Mouse (Mus musculus) left cerebral cortex, adult 18-20 months (tissue): ENCODE data around the gene Emilin2. TPM values are rescaled to one million over a fixed set of nuclear protein-coding genes. Genes with fewer than 3 reads are reported as not detected.
"Not testable (repeated sequence)": the region's sequence is repeated elsewhere in the genome, so short reads cannot be mapped to it uniquely, and the experiment has no call there.

ENCODE experiments used
- DNase-seq, 2 experiments: peaks; one replicate each; pipeline ENCODE4 v3.0.0; 2021 to 2022; ENCODE audit warnings: low spot score in 2 of 2, mixed read lengths in 1 of 2
- long read RNA-seq, 2 experiments: library from polyadenylated mRNA; stranded (forward); transcript quantifications; one replicate each; pipeline ENCODE4 v2.0.0; 2021
- total RNA-seq, 2 experiments: library from RNA; stranded (reverse); gene quantifications; 2 replicates each; pipeline ENCODE4 v1.2.3; 2021

Gene Emilin2
- 1 to 10 TPM; 2.7 to 2.8 TPM for total RNA-seq
- long read RNA-seq, experiment 1, partial matches to known transcripts, result 0 of 1 reads
- long read RNA-seq, experiment 1, other reads (novel, unspliced or antisense), result 1 of 1 reads
- long read RNA-seq, experiment 2, partial matches to known transcripts, result 0 of 1 reads
- long read RNA-seq, experiment 2, other reads (novel, unspliced or antisense), result 0 of 1 reads

DNA sequence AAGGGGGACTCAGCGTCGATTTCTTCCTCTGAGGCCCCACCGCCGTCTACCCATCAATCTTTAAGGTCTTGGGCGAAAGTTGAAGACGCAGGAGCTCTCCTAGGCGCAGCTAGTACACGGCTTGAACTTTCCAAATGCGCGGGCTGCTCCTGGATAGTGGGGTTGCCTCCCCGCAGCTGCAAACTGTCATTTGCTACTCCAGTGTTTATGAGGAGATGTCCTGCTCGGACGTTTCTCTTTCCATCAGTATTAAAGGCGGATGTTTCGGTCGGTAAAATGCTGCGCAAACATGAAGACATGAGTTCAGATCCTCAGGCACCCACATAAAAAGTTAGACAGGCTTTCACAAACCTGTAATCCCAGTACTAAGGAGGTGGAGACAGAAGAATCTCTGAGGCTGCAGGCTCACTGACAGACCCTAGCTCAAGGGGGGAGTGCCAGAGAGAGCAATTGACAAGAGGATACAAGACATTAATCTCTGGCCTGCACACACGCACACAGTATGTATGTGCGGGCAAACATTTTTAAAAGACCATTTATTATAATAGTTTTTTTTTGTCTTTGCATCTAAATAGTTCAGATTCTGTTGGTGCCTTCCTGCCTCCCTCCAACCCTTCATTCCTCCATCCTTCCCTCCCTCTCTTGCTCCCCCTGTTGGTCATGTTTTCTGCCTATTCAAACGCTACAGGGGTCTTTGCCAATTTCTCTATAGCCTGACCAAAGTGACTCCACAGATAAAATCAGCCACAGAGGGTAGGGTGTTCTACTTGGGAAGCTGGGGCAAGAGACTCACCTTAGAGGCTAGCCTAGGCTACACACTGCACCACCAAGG is at the start of gene Emilin2:
Gene Emilin2, minus strand, starts transcription at position 639 of the 832 bp plus-strand sequence.
- peak in 1 of 2 experiments; percentile 16 for DNase-seq

DNA sequence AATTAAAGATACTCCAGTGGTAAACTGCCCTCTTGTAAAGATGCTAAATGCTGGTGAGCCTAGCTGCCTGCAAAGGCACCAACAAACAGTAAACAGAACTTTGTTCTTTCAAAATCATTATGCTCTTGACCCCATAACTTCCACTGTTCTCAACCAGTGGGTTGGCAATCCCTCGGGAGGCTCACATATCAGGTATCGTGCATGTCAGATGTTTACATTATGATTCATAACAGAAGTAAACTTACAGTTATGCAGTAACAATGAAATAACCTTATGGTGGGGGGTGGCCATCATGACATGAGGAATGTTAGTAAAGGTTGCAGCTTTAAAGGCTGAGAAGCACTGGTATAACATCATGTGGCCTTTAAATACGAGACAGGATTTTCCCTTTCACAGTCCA is 43.7 kb upstream of the Emilin2 start:
- no peak for DNase-seq

DNA sequence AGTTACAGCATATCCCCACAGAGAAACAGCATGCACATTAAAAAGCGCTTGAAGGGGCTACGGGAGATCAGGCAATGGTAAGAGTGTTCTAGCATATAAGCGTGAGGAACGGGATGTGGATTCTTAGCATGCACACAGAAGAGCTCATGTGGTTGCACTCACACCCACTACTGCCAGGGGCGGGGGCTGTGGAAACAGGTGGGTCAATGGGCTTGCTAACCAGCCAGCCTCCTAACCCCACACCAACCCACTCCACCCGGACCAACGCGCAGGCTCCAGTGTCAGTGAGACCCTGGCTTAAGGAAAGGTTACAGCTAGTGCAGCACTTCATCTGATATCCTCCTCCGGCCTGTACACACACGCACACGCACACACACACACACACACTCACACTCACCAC is 42.4 kb upstream of the Emilin2 start:
- DNase-seq, result no peak

DNA sequence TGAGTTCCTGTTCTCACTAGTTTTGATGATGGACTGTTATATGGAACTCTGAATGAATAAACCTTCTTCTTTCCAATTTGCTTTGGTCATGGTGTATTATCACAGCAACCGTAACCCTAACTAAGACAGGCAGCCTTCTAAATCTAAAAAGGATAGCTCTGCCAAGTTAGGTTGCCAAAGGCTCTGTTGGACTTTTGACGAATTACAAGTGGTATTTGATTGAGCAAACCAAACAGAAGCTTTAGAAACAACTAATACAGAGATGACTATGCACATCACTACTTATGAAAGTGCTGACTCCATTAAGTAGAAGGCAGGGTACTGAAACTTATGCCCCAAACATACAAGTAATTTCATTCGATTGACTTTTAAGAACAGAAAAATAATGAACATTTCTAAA is 36.4 kb upstream of the Emilin2 start:
- DNase-seq, result no peak

DNA sequence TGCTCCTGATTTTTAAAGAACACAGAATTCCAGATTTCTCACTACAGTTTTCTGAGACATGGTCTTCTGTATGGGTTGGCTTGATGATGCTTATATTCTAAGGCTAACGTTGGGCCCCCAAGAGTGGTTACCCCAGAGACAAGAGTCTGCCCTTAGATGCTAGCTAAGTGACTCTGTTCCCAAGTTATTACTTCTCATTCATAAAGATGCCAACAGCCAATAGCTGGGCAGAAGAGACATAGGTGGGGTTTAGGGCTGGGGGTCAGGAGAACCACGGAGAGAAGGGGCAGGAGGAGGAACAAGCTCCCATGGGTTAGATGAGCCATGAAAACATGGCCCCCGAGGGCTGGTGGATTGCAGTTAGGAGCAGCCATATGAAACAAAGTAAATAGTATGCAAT is 30.2 kb upstream of the Emilin2 start:
- no peak for DNase-seq

DNA sequence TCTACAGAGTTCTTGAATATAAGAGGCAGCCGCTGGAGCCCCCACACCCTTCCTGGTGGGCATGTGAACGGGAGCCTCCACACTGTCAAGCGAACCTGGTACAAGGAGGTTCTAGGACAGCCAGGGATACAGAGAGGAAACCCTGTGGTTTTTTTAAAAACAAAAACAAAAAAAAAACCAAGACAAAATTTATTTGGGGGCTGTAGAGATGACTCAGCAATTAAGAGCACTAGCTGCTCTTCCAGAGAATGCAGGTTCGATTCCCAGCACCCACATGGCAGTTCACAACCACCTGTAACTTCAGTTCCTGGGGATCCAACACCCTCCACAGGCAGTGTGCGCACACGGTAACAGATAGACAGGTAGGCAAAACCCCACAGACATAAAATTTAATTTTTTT is 26.8 kb upstream of the Emilin2 start:
- DNase-seq, result no peak

DNA sequence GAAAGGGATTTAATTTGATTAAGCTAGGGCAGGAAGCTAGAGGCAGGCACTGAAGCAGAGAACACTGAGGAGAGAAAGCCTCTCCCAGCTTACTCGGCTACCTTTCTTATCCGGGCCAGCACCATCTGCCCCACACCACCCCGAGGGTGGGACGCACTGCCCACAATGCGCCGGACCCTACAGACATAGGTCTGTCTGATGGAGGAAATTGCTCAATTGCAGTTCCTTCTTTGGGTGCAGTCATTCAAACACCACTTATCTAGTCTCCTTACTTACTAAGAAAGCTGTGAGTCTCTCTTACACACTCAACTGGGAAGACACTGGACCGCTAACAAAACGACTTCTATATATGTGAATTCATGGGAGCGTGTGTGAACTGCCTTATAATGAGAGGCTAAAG is 25.8 kb upstream of the Emilin2 start:
- no peak for DNase-seq

DNA sequence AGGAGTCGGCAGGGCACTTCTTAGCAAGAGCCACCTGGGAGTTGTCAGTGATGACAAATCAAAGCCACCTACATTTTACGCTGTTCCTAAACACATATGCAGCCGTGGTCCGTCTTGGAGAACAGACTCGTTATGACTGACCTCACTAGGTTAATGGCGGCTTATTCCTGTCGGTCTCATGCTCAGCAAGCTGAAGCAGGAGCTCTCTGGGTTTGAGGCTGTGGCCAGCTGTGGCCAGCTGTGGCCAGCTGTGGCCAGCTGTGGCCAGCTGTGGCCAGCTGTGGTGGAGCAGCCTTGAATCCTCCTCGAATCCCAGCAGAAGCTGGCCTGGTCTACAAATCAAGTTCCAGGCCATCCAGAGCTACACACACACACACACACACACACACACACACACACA is 24.6 kb upstream of the Emilin2 start:
- no peak for DNase-seq

DNA sequence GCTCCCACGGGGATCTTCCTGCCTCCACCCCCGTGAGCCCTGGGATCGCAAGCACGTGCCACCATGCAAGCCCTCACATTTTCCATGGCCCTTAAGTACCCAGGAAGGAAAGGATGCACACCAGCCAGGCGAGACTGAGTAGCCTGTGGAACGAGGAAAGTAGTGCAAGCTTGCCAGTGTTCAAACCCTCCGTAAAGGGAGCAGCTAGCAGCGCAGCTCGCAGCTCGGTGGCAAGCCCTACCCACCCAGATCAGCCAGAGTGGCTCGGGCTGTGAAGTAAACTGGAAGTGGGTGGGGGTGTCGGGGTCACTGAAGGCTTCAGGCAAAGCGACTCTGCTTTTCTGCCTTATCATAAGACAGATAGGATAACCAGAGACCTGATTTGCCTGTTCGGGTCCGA is 20.5 kb upstream of the Emilin2 start:
- DNase-seq, result no peak

DNA sequence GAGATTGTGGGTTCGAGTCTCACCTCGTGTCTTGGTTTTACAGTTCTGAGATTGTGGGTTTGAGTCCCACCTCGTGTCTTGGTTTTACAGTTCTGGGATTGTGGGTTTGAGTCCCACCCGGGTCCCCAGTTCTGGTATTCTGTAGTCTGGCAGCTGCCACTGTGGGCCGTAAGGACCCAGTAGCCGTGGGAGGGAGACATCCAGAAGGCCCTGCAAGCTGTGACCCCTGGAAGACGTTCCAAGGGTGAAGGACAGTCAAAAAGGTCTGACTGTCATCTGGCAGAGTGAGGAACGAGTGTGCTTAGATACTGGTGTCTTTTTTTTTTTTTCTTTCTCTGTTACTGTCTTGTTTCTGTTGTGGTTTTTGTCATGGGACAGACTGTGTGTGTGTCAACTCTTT is 9.0 kb upstream of the Emilin2 start:
- DNase-seq, result not testable (repeated sequence)

DNA sequence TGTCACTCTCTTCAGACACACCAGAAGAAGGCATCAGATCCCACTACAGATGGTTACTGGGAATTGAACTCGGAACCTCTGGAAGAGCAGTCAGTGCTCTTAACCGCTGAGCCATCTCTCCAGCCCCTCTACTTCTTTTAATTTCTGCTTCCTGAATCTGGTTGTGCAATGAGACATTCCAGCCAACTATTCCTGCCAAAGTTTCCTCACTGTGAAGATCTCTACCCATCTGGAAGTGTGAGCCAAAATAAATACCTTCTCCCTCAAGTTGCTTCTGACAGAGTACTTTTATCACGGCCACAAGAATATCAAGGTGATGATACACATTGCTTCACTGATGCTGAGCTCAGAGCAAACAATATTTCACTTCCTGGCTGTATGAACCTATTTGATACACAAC is 7.6 kb upstream of the Emilin2 start:
- DNase-seq, result no peak

DNA sequence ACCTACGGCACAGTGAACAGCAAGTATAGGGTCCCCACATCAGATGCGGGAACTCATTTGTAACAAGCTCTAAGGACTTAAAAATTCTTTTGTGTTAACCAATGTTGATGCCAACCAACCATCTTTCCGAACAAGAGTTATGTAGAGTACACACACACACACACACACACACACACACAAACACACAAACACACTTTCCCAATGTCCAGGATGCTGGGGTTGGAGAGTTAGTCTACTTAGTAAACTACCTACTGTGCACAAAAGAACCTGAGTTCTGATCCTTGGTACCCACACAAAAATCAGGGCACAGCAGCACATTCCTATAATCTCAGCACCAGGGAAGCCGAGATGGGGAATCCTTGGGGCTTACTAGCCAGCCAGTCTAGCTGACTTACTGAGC is 5.8 kb upstream of the Emilin2 start:
- DNase-seq, result no peak

DNA sequence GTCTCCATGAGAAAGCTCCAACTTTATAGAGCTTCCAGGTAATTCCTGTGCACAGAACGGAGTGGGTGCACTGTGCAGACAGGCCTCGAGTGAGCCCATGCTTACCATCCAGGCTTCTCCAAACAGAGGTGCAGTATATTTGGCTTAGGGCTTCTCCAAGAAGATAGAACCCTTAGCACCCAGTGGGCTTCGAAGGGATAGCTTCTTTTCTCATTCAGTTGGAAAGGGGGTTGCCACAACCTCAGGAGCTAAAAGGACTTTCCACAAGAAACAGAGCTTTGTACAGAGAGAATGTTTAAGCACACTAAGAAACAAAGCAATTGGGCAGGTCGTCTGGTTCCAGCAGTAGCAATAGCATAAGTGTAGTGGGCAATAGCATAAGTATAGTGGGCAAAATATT is 2.5 kb upstream of the Emilin2 start:
- DNase-seq, result no peak

DNA sequence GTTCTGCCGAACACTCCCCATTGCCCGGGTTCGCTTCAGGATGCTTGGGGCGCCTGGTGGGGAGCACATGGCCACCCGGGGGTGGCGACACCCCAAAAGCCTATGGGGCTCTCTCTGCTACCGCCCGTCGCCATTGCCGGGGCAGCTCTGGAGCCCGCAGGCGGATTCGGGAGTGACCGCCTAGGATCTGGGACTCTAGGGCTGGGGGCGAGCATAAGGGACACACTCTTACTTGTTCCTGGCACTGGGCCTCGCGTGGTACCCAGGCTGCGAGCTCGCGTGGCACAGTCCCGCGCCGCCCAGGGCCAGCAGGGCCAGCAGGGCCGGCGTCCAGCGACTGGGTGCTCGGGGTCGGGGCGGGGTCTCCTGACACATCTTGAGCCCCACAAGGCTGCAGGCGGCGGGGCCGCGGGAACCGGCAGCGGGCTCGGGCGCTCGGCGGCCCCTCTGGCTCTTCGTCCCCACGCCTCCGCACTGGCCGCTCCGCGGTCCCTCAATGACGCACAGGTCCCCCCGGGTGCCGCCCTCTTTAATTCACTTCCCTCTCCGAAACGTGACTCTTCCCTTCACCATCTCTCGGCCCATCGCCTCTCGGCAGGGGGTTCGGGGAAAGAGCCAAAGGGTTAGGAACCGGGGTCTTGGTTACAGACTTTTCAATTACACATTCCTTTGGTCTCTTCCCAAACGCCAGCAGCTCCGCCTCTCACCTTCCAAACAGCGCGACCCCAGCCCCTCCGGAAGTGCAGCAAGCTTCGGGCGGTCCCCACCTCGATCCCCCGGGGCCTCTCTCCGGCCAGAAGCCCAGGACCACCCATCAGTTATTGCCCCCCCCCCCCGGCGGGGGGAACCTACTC is 1.1 kb downstream of the Emilin2 start:
- DNase-seq, result peak in 1 of 2 experiments; percentile 11

DNA sequence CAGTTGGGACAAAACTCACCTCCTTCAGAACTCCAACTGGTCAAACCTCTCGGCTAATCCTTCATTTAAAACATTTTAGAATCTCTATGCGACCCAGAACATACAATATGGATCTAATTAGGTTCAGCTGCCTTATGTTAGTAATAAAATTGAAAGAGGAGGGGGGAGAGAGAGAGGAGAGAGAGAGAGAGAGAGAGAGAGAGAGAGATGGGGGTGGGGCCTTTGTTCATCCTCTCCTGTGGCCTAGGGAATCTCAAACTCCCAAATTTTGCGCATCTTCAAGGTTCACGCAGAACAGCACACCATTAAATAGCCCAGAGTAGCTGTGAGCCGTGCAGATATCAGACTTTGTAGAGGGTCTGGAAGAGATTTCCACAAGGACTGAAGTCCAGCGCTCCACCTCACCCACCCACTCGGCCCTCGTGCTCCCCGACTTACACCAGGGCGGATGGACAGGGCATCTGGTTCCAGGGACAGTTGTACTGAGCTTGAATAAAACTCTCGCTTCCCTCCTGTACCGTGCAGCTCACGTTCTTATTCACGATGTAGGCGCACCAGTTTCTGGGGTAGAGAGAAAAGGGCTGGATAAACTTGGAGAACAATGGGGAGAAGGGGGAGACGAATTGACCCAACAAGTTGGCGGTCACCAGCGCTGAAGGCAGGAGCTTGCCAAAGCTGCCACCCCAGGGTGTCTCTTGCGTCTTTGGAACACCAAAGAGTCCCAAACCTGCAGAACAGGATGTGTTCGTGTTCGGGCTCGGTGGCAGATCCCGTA is 1.9 kb downstream of the Emilin2 start:
- DNase-seq, result peak in 1 of 2 experiments; percentile 6

DNA sequence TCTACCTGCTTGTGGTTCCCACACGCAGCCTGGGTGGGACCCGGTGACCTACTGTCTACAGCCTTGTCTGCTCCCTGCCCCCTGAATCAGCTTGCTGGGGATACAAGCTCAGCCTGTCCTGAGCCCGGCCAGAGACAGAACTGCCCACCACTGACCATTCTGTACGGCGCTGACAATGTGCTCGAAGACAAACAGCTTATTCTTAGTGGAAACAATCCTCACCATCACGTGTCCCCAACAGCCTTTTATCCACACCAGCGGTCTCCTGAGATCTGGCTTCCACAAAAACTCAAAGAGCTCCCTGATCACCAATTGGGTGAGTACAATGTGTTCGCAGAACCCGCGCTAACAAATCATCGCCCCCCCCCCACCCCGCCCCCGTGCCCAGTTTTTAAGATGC is 2.6 kb downstream of the Emilin2 start:
- peak in 1 of 2 experiments; percentile 8 for DNase-seq

DNA sequence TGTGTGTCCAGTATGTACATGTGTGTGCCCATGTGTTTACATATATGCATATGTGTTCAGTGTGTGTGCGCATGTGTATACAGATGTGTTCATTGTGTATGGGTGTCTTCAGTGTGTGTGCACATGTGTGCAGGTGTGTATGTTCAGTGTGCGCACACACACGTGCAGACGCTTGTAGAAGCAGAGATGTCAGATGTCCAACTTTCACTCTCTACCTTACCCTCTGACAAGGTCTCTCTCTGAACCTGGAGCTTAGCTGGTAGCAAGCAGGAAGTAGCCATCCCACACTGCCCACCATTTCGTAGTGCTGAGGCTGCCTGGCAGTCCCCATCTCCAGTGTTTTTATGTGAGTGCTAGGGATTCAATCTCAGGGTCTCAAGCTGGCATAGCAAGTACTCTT is 3.5 kb downstream of the Emilin2 start:
- DNase-seq, result no peak

DNA sequence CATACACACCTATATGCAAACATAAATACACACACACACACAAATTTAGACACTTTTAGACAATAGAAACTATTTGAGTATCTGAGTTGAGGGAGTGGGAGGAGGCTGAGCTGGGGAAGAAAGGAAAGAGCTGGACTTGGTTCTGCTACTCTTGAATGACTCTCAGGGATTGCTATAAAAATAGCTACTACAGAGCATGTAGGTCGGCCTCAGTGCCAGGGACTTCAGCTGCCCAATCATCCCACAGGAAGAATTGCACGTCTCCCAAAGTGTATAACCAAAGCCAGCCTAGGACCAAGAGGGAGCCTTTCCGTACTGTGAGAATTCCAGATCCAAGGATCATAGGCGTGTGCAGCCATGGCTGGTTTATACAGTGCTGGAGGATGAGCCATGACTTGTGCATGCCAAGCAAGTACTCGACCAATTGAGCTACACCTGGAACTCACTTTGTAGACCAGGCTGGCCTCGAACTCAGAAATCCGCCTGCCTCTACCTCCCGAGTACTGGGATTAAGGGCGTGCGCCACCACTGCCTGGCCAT is 4.5 kb downstream of the Emilin2 start:
- no peak for DNase-seq

DNA sequence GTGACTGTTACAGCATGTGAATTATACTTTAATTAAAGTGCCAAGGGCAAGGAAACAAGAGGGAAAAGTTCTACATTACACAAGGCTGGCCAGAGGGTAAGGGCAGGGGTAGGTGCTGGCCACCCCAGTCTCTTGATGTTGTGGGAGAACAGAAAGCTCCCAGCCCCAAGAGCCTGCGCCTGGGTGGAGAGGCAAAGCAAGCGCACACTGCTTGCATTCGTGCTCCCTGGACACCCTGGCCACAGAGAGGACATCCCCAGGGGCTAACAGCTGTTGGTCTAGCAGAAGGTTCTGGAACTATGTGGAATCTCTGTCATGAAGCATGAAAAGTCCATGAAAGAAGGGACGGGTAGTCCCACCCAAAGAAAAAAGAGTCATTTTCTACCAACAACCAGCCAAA is 5.1 kb downstream of the Emilin2 start:
- no peak for DNase-seq

DNA sequence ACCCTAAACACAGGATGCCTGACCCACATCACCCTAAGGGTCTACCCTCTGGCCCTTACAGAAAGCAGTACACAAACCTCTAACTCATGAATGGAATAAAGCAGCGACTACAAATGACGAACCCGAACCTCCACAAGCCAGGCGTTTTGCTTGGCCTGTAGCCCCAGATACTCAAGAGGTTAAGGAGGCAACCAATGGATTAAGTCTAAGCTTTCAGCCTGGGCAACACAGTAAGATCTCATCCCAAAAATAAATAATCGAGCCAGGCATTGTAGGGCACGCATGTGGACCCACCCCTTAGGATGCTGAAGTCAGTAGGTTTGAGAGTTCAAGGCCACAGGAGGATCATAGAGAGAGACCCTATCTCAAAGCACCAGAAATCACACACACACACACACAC is 5.7 kb downstream of the Emilin2 start:
- no peak for DNase-seq

DNA sequence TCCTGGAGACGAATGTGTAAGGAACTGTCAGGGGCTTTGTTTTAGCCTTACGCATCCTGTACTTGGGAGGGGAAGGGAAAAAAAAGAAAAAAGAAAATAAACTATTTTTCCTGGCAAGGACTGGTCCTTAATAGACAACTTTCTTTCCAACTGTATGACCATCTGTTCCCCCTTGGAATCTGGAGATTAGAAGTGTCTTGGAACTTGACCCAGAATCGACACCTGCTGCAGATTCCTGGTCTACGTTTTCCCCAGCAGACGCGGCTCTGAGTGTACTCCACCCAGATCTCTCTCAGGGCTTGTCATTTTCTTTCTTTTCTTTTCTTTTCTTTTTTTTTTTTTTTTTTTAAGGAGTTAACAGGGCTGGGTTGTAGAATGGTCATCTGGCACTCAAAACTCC is 8.3 kb downstream of the Emilin2 start:
- no peak for DNase-seq
